Mouse (Mus musculus): ENCODE data around the gene Rpl11. TPM values are rescaled to one million over a fixed set of nuclear protein-coding genes. Genes with fewer than 3 reads are reported as not detected.
"Not testable (repeated sequence)": the region's sequence is repeated elsewhere in the genome, so short reads cannot be mapped to it uniquely, and the experiment has no call there.

The Rpl11 gene
- polyA plus RNA-seq, 1 experiment from 2014 or later, result 506 TPM

DNA sequence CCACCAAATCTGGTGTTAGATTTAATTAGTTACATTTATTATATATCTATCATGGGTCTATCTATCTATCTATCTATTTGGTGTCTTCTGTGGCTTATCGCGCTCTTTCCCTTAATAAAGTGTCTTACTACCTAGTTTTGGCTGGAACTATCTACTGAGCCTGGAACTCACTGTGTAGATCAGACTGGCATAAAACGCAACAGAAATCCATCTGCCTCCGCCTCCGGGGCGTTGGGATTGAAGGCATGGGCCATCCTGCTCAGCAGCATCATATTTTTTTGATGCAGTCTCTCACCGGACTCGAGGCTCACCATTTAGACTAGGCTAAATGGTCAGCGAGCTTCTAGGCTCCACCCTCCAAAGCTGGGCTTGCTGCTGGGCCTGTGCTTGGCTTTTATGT, 65.5 kb downstream of the Rpl11 start:
- peak overlapping the region; percentile 97 for H3K9ac ChIP-seq (ENCODE audit: low read length)
- H3K27me3 ChIP-seq (ENCODE audit: control insufficient read depth, insufficient read depth, low read depth, low read length), result no peaks in the 10 kb centered on the region
- peak overlapping the region; percentile 89 for H3K4me2 ChIP-seq (ENCODE audit: low read depth, low read length)
- peak overlapping the region; percentile 96 for H3K4me3 ChIP-seq (ENCODE audit: low read length)
- peaks cover 7% of the 10 kb centered on the region for H3K36me3 ChIP-seq (ENCODE audit: control insufficient read depth, insufficient read depth, low read length)
- H3K4me1 ChIP-seq (replicated peaks; ENCODE audit: control insufficient read depth, insufficient read depth, low read length), result peaks cover 9% of the 10 kb centered on the region
- 63% methylated on average over 9 of the region's 9 CpGs for WGBS
- H3K9me3 ChIP-seq (ENCODE audit: control insufficient read depth, low read length), result no peaks in the 10 kb centered on the region
- no peak for ATAC-seq (ENCODE audit: low read depth)
- peak overlapping the region; percentile 81; the same call in 1 of the 2 replicates for H3K27ac ChIP-seq (ENCODE audit: low read length)

DNA sequence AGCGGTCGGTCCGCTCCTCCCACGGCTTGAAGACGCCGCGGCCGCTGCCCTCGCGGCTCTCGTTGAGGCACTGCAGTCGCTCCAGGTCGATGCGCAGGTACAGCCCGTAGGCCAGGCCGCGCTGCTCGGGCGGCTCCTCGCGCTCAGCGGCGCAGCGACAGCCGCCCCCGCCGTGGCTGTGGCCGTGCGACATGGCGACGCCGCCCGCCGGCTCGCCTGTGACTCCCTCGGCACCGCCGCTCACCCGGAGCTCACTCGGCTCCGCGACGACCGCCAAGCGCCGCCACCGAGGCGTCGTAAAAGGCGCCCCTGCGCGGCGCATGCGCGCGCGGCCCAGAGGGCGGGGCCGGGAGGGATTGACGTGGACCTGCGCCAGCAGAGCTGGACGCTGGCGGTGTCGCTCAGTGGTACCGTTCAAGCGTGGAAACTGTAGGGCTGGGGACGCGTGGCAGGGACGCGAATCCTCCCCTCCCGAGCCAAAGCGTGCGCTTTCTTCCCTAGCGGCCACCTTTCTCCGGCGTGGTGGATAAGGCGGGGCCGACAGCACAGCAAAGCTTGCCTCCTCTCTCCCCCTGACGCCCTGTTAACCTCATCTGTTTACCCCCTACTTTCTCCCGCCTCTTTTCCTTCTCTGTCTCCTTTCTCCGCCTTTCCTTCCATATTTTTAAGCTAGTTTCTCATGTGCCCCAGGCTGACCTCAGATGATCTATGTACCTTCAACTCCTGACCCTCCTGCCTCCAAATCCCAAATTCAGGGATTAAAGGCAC, 66.1 kb downstream of the Rpl11 start, which contains the start of gene Pithd1:
TSS of gene Pithd1 (minus strand) at position 322 of the 768 bp plus-strand sequence.
- peak within 1 kb of the TSS; percentile 89 for H3K4me2 ChIP-seq (ENCODE audit: low read depth, low read length)
- H3K36me3 ChIP-seq (ENCODE audit: control insufficient read depth, insufficient read depth, low read length), result peaks cover 7% of the 10 kb centered on the region
- no peaks in the 10 kb centered on the region for H3K27me3 ChIP-seq (ENCODE audit: control insufficient read depth, insufficient read depth, low read depth, low read length)
- WGBS, result under 1% methylated on average over 67 of the region's 81 CpGs
- peaks cover 9% of the 10 kb centered on the region for H3K4me1 ChIP-seq (replicated peaks; ENCODE audit: control insufficient read depth, insufficient read depth, low read length)
- peak within 1 kb of the TSS; percentile 96 for H3K4me3 ChIP-seq (ENCODE audit: low read length)
- no peaks in the 10 kb centered on the region for H3K9me3 ChIP-seq (ENCODE audit: control insufficient read depth, low read length)
- peak within 1 kb of the TSS; percentile 97 for H3K9ac ChIP-seq (ENCODE audit: low read length)
- H3K27ac ChIP-seq (ENCODE audit: low read length), result peak within 1 kb of the TSS; percentile 82
- peak; percentile 95 for ATAC-seq (ENCODE audit: low read depth)

DNA sequence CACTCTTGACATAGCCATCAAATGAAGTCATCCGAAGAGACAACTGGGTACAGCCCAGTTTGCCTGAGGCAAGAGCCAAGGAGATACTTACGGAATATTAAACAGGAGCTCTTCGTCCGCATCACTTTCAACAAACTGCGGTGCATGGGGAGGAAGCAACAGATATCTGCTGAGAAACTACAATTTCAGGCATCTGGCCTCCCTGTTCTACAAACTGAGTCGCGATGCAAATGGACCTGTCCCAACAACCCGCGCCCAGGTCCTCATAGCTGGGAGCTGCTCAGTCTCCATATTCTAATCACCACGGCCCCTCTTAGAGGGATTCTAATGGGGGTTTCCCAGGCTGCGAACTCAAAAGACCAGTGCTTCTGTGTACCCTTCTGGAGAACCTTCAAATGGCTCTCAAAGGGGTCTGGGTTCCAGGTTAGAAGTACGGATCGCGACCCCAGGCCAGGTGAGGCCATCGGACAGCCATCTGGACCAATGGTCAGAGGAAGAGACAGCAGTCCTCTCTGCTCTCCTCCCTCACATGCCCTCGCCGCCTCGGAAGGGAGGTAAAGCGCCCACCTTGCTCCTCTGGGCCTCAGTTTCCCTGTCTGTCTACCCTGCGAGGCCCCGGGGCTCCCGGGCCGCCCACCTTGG, 66.8 kb downstream of the Rpl11 start:
- Histone ChIP-seq H3K27ac (ENCODE audit: low read length) (peak overlapping the region; percentile 82), H3K27me3 (ENCODE audit: control insufficient read depth, insufficient read depth, low read depth, low read length) (no peaks in the 10 kb centered on the region), H3K36me3 (ENCODE audit: control insufficient read depth, insufficient read depth, low read length) (peaks cover 7% of the 10 kb centered on the region), H3K4me3 (ENCODE audit: low read length) (peak overlapping the region; percentile 96), H3K4me2 (ENCODE audit: low read depth, low read length) (peak overlapping the region; percentile 89), H3K9ac (ENCODE audit: low read length) (peak overlapping the region; percentile 97), H3K4me1 (replicated peaks; ENCODE audit: control insufficient read depth, insufficient read depth, low read length) (peaks cover 9% of the 10 kb centered on the region), H3K9me3 (ENCODE audit: control insufficient read depth, low read length) (no peaks in the 10 kb centered on the region)
- 4% methylated on average over 23 of the region's 23 CpGs for WGBS
- no peak for ATAC-seq (ENCODE audit: low read depth)

DNA sequence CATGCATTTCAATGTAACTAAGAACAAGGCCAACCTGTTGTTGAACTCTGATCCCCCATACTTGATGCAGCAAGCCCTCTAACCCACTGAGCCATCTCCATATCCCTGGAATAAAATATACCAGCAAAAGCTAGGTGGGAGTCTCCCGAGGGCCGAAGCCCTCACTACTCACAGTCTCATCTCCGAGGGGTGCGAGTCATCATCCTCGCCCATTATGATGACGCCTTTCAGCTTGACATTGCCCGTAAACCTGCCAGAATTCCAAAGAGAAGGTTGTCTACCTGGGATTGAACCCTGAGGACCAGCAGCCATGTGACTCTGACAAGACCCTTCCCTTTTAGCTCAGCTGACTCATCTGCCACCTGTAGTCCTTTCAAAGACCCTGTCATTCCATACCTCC, 67.5 kb downstream of the Rpl11 start:
- Histone ChIP-seq H3K27ac (ENCODE audit: low read length) (no peak overlapping the region), H3K9me3 (ENCODE audit: control insufficient read depth, low read length) (no peaks in the 10 kb centered on the region), H3K36me3 (ENCODE audit: control insufficient read depth, insufficient read depth, low read length) (peaks cover 7% of the 10 kb centered on the region), H3K27me3 (ENCODE audit: control insufficient read depth, insufficient read depth, low read depth, low read length) (no peaks in the 10 kb centered on the region), H3K4me3 (ENCODE audit: low read length) (peak overlapping the region; percentile 96), H3K9ac (ENCODE audit: low read length) (peak overlapping the region; percentile 97), H3K4me2 (ENCODE audit: low read depth, low read length) (peak overlapping the region; percentile 89), H3K4me1 (replicated peaks; ENCODE audit: control insufficient read depth, insufficient read depth, low read length) (peaks cover 9% of the 10 kb centered on the region)
- 86% methylated on average over 7 of the region's 7 CpGs for WGBS
- ATAC-seq (ENCODE audit: low read depth), result no peak

DNA sequence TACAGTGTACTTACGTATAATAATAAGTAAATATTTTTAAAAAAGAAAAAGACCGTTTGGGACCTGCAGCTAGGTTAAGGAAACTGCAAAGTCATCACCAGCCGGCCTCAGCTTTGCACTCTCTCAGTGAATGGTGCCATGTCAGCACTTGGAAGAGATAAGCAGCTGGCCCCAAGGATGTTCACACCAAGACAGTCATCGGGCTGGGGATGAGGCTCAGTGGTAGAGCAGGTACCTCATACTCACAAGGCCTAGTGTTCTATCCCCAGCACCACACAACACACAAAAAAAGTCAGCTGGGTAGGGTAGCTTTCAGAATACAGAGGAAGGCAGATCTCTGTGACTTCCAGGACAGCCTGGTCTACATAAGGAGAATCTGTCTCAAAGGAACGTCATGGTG, 68.0 kb downstream of the Rpl11 start:
- H3K27me3 ChIP-seq (ENCODE audit: control insufficient read depth, insufficient read depth, low read depth, low read length), result no peaks in the 10 kb centered on the region
- H3K9me3 ChIP-seq (ENCODE audit: control insufficient read depth, low read length), result no peaks in the 10 kb centered on the region
- no peak overlapping the region for H3K4me3 ChIP-seq (ENCODE audit: low read length)
- peaks cover 9% of the 10 kb centered on the region for H3K4me1 ChIP-seq (replicated peaks; ENCODE audit: control insufficient read depth, insufficient read depth, low read length)
- WGBS, result 86% methylated on average over 5 of the region's 5 CpGs
- H3K27ac ChIP-seq (ENCODE audit: low read length), result no peak overlapping the region
- H3K4me2 ChIP-seq (ENCODE audit: low read depth, low read length), result no peak overlapping the region
- no peak for ATAC-seq (ENCODE audit: low read depth)
- peaks cover 7% of the 10 kb centered on the region for H3K36me3 ChIP-seq (ENCODE audit: control insufficient read depth, insufficient read depth, low read length)
- no peak overlapping the region for H3K9ac ChIP-seq (ENCODE audit: low read length)

DNA sequence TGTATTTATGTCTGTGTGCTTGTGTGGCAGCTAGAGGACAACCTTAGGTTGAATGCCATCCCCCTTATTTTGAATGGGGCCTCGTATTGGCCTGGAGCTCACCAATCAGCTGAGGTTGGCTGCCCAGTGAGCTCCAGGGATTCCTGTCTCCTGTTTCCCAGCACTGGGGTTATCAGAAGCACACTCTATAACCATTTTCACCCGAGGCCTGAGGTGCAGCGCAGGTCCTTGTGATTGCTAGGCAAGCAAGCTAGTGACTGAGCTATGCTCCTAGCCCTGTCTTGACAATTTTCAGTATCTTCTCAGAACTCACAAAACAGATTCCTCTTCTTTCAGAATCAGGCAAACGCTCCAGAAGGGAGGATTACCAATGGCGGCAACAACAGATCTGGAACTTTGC, 68.7 kb downstream of the Rpl11 start:
- peaks cover 9% of the 10 kb centered on the region for H3K4me1 ChIP-seq (replicated peaks; ENCODE audit: control insufficient read depth, insufficient read depth, low read length)
- 80% methylated on average over 5 of the region's 5 CpGs for WGBS
- H3K27ac ChIP-seq (ENCODE audit: low read length), result no peak overlapping the region
- H3K9ac ChIP-seq (ENCODE audit: low read length), result no peak overlapping the region
- no peak overlapping the region for H3K4me2 ChIP-seq (ENCODE audit: low read depth, low read length)
- H3K4me3 ChIP-seq (ENCODE audit: low read length), result no peak overlapping the region
- H3K36me3 ChIP-seq (ENCODE audit: control insufficient read depth, insufficient read depth, low read length), result peaks cover 7% of the 10 kb centered on the region
- ATAC-seq (ENCODE audit: low read depth), result no peak
- no peaks in the 10 kb centered on the region for H3K27me3 ChIP-seq (ENCODE audit: control insufficient read depth, insufficient read depth, low read depth, low read length)
- no peaks in the 10 kb centered on the region for H3K9me3 ChIP-seq (ENCODE audit: control insufficient read depth, low read length)

DNA sequence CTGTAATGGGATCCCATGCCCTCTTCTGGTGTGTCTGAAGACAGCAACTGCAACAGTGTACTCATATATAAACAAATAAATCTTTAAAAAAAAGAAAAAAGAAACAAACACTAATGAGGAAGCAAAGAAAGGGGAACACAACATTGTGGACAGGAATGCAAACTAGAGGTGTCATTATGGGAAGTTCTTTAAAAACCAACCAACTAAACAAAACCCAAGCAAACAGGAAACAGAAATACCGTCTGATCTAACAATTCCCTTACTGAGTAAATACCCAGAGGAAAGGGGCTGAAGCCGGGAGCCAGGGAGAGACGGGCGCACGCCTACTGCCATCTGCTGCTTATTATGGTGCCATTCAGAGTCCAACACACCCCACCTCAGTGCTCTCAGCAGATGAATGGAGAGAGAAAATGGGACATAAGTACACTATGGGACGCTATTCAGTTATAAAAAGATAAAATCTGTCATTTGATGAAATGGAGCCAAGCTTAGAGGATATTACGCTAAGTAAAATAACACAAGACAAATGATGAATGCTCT, 71.6 kb downstream of the Rpl11 start:
- Histone ChIP-seq H3K4me3 (ENCODE audit: low read length) (no peak overlapping the region), H3K27me3 (ENCODE audit: control insufficient read depth, insufficient read depth, low read depth, low read length) (no peaks in the 10 kb centered on the region), H3K9ac (ENCODE audit: low read length) (no peak overlapping the region), H3K4me2 (ENCODE audit: low read depth, low read length) (no peak overlapping the region), H3K27ac (ENCODE audit: low read length) (no peak overlapping the region), H3K9me3 (ENCODE audit: control insufficient read depth, low read length) (no peaks in the 10 kb centered on the region), H3K36me3 (ENCODE audit: control insufficient read depth, insufficient read depth, low read length) (peaks cover 18% of the 10 kb centered on the region), H3K4me1 (replicated peaks; ENCODE audit: control insufficient read depth, insufficient read depth, low read length) (peaks cover 9% of the 10 kb centered on the region)
- no peak for ATAC-seq (ENCODE audit: low read depth)
- WGBS, result 71% methylated on average over 7 of the region's 7 CpGs

DNA sequence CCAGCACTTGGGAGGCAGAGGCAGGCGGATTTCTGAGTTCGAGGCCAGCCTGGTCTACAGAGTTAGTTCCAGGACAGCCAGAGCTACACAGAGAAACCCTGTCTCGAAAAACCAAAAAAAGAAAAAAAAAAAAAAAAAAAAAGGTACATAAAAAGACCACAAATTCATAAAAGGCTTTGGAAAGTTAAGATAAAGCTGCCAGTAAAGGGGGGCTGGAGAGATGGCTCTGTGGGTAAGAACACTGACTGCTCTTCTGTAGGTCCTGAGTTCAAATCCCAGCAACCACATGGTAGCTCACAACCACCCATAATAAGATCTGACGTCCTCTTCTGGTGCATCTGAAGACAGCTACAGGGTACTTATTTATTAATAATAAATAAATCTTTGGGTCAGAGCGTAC, 73.0 kb downstream of the Rpl11 start:
- not testable (repeated sequence) for H3K9ac ChIP-seq (ENCODE audit: low read length); H3K4me1 ChIP-seq (replicated peaks; ENCODE audit: control insufficient read depth, insufficient read depth, low read length); H3K27me3 ChIP-seq (ENCODE audit: control insufficient read depth, insufficient read depth, low read depth, low read length); H3K27ac ChIP-seq (ENCODE audit: low read length); H3K4me2 ChIP-seq (ENCODE audit: low read depth, low read length); H3K9me3 ChIP-seq (ENCODE audit: control insufficient read depth, low read length); H3K4me3 ChIP-seq (ENCODE audit: low read length); ATAC-seq (ENCODE audit: low read depth)
- H3K36me3 ChIP-seq (ENCODE audit: control insufficient read depth, insufficient read depth, low read length), result peaks cover 27% of the 10 kb centered on the region
- WGBS, result 92% methylated on average over 5 of the region's 5 CpGs

All from lung, embryonic 16.5 days (tissue).